Mouse (Mus musculus) CH12.LX (cell line): Measurements from ENCODE around the gene Psmd3. TPM values are rescaled to one million over a fixed set of nuclear protein-coding genes. Genes with fewer than 3 reads are reported as not detected.

ENCODE experiments used
- DNase-seq: peaks from one replicate; pipeline ENCODE4 v3.0.0-alpha.2; 2013; ENCODE audit errors: extremely low read depth
- H3K27ac ChIP-seq: 2 replicates; pipeline ENCODE4 v1.5.1; 2012; ENCODE audit warnings: low read depth, mild to moderate bottlenecking, control low read depth, moderate library complexity; ENCODE audit not compliant: insufficient read depth
- H3K27me3 ChIP-seq: replicated peaks from 2 replicates; pipeline ENCODE3; 2012; ENCODE audit warnings: inconsistent platforms
- H3K36me3 ChIP-seq, 2 experiments: replicated peaks in 1 of 2; 2 replicates each; pipeline versions ENCODE3 to v1.6.1; 2012; ENCODE audit warnings: inconsistent platforms in 1 of 2, low read length in 1 of 2, mild to moderate bottlenecking in 1 of 2, mixed read lengths in 1 of 2, moderate library complexity in 1 of 2; ENCODE audit not compliant: control insufficient read depth in 1 of 2, insufficient read depth in 1 of 2
- H3K4me1 ChIP-seq, 2 experiments: 2 replicates each; pipeline ENCODE4 v1.6.1; 2012; ENCODE audit warnings: inconsistent platforms in 1 of 2, moderate library complexity in 1 of 2; ENCODE audit not compliant: insufficient read depth in 2 of 2, control insufficient read depth in 1 of 2
- H3K4me2 ChIP-seq: 2 replicates; pipeline ENCODE4 v1.6.1; 2012; ENCODE audit warnings: low read depth, mild to moderate bottlenecking, control low read depth; ENCODE audit not compliant: poor library complexity, insufficient read depth, severe bottlenecking
- H3K4me3 ChIP-seq, 3 experiments: fragments of 150-350 bp in 1 of 3; sonication (generic) in 1 of 3; replicated peaks in 1 of 3; 2 replicates each; pipeline versions ENCODE3 to v1.5.1; 2011 to 2012; ENCODE audit warnings: low read depth in 2 of 3, low read length in 2 of 3, mild to moderate bottlenecking in 2 of 3, moderate library complexity in 2 of 3, control low read depth in 1 of 3, improper control_type of control experiment in 1 of 3, inconsistent platforms in 1 of 3, mixed read lengths in 1 of 3; ENCODE audit not compliant: poor library complexity in 1 of 3
- H3K79me2 ChIP-seq: replicated peaks from 2 replicates; pipeline ENCODE4 v1.6.1; 2012; ENCODE audit warnings: mild to moderate bottlenecking, moderate library complexity; ENCODE audit not compliant: control insufficient read depth, poor library complexity, insufficient read depth, severe bottlenecking; ENCODE audit errors: extremely low read depth
- H3K9ac ChIP-seq: 2 replicates; pipeline ENCODE4 v1.6.1; 2012; ENCODE audit warnings: low read depth, mild to moderate bottlenecking, control low read depth, moderate library complexity; ENCODE audit not compliant: insufficient read depth
- H3K9me3 ChIP-seq: replicated peaks from 2 replicates; pipeline ENCODE3; 2012; ENCODE audit warnings: low read length, inconsistent platforms, mixed read lengths
- CTCF ChIP-seq, 2 experiments: IDR thresholded peaks in 1 of 2; conservative IDR thresholded peaks in 1 of 2; 2 replicates each; pipeline ENCODE4 v1.5.1; 2011 to 2012; ENCODE audit warnings: low read depth in 2 of 2, low read length in 2 of 2, improper control_type of control experiment in 1 of 2, inconsistent platforms in 1 of 2, mild to moderate bottlenecking in 1 of 2, moderate library complexity in 1 of 2
- E2F4 ChIP-seq: IDR thresholded peaks from 2 replicates; pipeline ENCODE4 v1.6.1; 2011; ENCODE audit warnings: low read depth, low read length, improper control_type of control experiment; ENCODE audit not compliant: insufficient replicate concordance
- ELF1 ChIP-seq: IDR thresholded peaks from 2 replicates; pipeline ENCODE4 v1.6.1; 2014; ENCODE audit warnings: low read depth, mild to moderate bottlenecking, inconsistent platforms, low read length, improper control_type of control experiment
- GABPA ChIP-seq: IDR thresholded peaks from 2 replicates; pipeline ENCODE4 v1.6.1; 2012; ENCODE audit warnings: low read depth, low read length, improper control_type of control experiment, inconsistent platforms; ENCODE audit not compliant: insufficient replicate concordance
- IRF4 ChIP-seq: IDR thresholded peaks from 2 replicates; pipeline ENCODE4 v1.6.1; 2014; ENCODE audit warnings: low read depth, mild to moderate bottlenecking, inconsistent platforms, low read length, improper control_type of control experiment
- JUN ChIP-seq: IDR thresholded peaks from 2 replicates; pipeline ENCODE4 v1.6.1; 2011; ENCODE audit warnings: low read depth, mild to moderate bottlenecking, low read length, improper control_type of control experiment, moderate library complexity; ENCODE audit not compliant: insufficient read depth
- JUND ChIP-seq: conservative IDR thresholded peaks from 2 replicates; pipeline ENCODE4 v1.6.1; 2011; ENCODE audit warnings: low read depth, low read length, improper control_type of control experiment
- KAT2A ChIP-seq: IDR thresholded peaks from 2 replicates; pipeline ENCODE4 v1.6.1; 2012; ENCODE audit warnings: low read length, improper control_type of control experiment, inconsistent platforms; ENCODE audit not compliant: insufficient replicate concordance
- MAFK ChIP-seq: IDR thresholded peaks from 2 replicates; pipeline ENCODE4 v1.6.1; 2011; ENCODE audit warnings: low read length, improper control_type of control experiment; ENCODE audit not compliant: insufficient replicate concordance
- MAX ChIP-seq: IDR thresholded peaks from 2 replicates; pipeline ENCODE4 v1.6.1; 2011; ENCODE audit warnings: low read length, improper control_type of control experiment
- MAZ ChIP-seq: IDR thresholded peaks from 2 replicates; pipeline ENCODE4 v1.6.1; 2012; ENCODE audit warnings: low read depth, mild to moderate bottlenecking, inconsistent platforms, low read length, improper control_type of control experiment, moderate library complexity
- MYC ChIP-seq: IDR thresholded peaks from 2 replicates; pipeline ENCODE4 v1.6.1; 2011; ENCODE audit warnings: low read depth, mild to moderate bottlenecking, improper control_type of control experiment, low read length
- NRF1 ChIP-seq: IDR thresholded peaks from 2 replicates; pipeline ENCODE4 v1.6.1; 2014; ENCODE audit warnings: low read depth, mild to moderate bottlenecking, inconsistent platforms, low read length, improper control_type of control experiment, moderate library complexity
- PAX5 ChIP-seq: IDR thresholded peaks from 2 replicates; pipeline ENCODE4 v1.6.1; 2012; ENCODE audit warnings: low read length, inconsistent platforms, mixed read lengths
- POLR2A ChIP-seq: IDR thresholded peaks from 2 replicates; pipeline ENCODE4 v1.6.1; 2011; ENCODE audit warnings: low read depth, mild to moderate bottlenecking, improper control_type of control experiment, low read length
- RAD21 ChIP-seq: IDR thresholded peaks from 2 replicates; pipeline ENCODE4 v1.6.1; 2011; ENCODE audit warnings: low read depth, mild to moderate bottlenecking, low read length, improper control_type of control experiment, moderate library complexity
- SIN3A ChIP-seq: IDR thresholded peaks from 2 replicates; pipeline ENCODE4 v1.6.1; 2012; ENCODE audit warnings: low read length, improper control_type of control experiment, inconsistent platforms
- TBP ChIP-seq: conservative IDR thresholded peaks from 2 replicates; pipeline ENCODE4 v1.6.1; 2011; ENCODE audit warnings: low read depth, low read length, improper control_type of control experiment
- UBTF ChIP-seq: IDR thresholded peaks from 2 replicates; pipeline ENCODE4 v1.6.1; 2012; ENCODE audit warnings: low read depth, mild to moderate bottlenecking, inconsistent platforms, low read length, improper control_type of control experiment, moderate library complexity
- USF1 ChIP-seq: IDR thresholded peaks from 2 replicates; pipeline ENCODE4 v1.6.1; 2014; ENCODE audit warnings: low read depth, mild to moderate bottlenecking, inconsistent platforms, low read length, improper control_type of control experiment
- ZKSCAN1 ChIP-seq: IDR thresholded peaks from 2 replicates; pipeline ENCODE4 v1.6.1; 2012; ENCODE audit warnings: low read depth, inconsistent platforms, low read length, improper control_type of control experiment, borderline replicate concordance
- ZNF384 ChIP-seq: IDR thresholded peaks from 2 replicates; pipeline ENCODE4 v1.6.1; 2012; ENCODE audit warnings: low read depth, low read length, improper control_type of control experiment, inconsistent platforms
- dilution Hi-C: fragments of 300-500 bp; cut with MboI; formaldehyde crosslinking; loops from 2 replicates; pipeline ENCODE4 v1.14.3; 2020; ENCODE audit warnings: low sequenced_read_pairs; ENCODE audit not compliant: extremely low pct_unique_long_range_greater_than_20kb, extremely low pct_ligation_motif_present
- in situ Hi-C: fragments of 300-500 bp; cut with MboI; formaldehyde crosslinking; loops from 3 replicates; pipeline ENCODE4 v1.14.3; 2019; ENCODE audit warnings: low sequenced_read_pairs, low pct_ligation_motif_present, low pct_unique_long_range_greater_than_20kb, mixed read lengths
- polyA plus RNA-seq: library from polyadenylated mRNA; unstranded; fragments of >175 nt; gene quantifications from 2 replicates; pipeline ENCODE4 v1.2.1, GENCODE M21; 2012; ENCODE audit warnings: low read depth; ENCODE audit not compliant: insufficient read length
- total RNA-seq, 2 experiments: library from RNA; depleted of rRNA; stranded (reverse); fragments of 300-350 nt in 1 of 2; fragments of >200 nt in 1 of 2; gene quantifications; 2 replicates each; pipeline ENCODE4 v1.2.3; 2012 to 2014

Psmd3 gene
- total and polyA plus RNA-seq, 3 experiments = 166 to 354 (median 291) TPM

DNA sequence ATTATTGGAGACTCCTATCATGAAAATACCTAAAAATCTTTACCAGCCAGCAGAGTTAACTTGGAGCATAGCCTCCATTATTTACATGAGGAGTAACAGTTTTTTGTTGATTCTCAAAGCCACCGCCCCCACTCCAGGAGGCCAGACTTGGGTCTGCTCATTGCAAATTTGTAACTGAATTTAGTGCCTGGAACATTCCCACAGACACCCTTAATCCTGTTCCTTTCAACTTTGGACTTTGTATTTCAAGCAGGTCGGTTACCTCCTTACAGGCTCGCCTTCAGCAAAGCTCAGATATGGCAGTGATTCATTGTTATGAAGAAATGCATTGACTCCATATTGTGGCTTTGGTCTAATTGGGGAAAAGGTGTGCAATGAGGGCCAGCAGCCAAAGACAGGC is 37.6 kb upstream of the Psmd3 start:
- Histone ChIP-seq H3K27me3 (peaks cover 79% of the 10 kb centered on the region), H3K79me2 (no peaks in the 10 kb centered on the region), H3K36me3 (no peaks in the 10 kb centered on the region), H3K4me1 (no peaks in the 10 kb centered on the region), H3K4me2 (no peak overlapping the region), H3K9ac (no peak overlapping the region), H3K27ac (no peak overlapping the region), H3K4me3 (no peak overlapping the region), H3K9me3 (no peaks in the 10 kb centered on the region)
- in situ Hi-C loops (loop anchor here (25.0 kb wide), 1 partner anchor 307 kb away; the partner anchor contains the start of genes Neurod2 and Ppp1r1b), dilution Hi-C loops (no loop called here)
- TF ChIP-seq JUND (no peak), MAZ (no peak)
- no peak for DNase-seq

DNA sequence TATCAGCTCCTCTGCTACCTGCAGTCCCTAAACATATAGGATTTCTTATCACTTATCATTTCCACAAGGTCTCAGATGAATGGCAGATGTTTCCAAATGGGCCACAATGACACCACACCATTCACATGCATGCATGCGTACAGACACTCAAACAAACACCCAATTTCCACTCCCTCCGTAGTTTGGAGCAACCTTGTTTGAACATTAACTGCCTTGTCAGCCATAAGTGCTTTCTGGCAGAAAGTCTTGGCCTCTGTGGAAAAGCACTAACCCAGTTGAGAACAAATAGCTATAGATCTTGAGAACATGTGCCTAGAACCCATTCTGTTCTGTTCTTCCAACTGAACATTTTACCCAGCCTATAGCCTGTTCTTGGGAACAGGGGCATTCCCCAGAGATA is 36.4 kb upstream of the Psmd3 start:
- dilution Hi-C loops = no loop called here

DNA sequence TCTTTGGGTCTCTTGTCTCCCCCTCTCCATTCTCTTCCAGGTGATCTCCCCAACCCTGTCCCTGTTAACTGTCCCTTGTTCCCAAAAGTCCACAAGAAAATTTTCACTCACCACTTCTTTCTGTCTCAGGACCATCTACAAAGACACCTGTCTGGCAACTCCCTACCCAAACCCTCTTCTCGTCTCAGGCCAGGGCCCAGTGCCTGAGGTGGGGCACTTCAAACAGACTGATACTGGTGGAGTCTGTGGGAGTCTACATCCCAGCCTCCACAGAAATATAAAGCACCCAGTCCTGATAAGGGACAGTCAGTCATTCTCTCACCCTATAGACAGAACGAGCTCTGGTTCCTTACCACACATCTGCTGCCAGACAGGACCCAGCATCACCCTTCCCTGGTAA is 35.9 kb upstream of the Psmd3 start, which contains the start of gene Gsdma2:
Gene Gsdma2 (plus strand): TSS at position 301 of the 400 bp plus-strand sequence.
- Histone ChIP-seq H3K27me3 (peaks cover 79% of the 10 kb centered on the region), H3K36me3 (no peaks in the 10 kb centered on the region), H3K4me1 (no peaks in the 10 kb centered on the region), H3K4me2 (no peak within 1 kb of the TSS), H3K9me3 (no peaks in the 10 kb centered on the region), H3K27ac (no peak within 1 kb of the TSS), H3K9ac (no peak within 1 kb of the TSS), H3K4me3 (no peak within 1 kb of the TSS), H3K79me2 (no peaks in the 10 kb centered on the region)
- no peak for DNase-seq
- dilution Hi-C loops = no loop called here
- in situ Hi-C loops = loop anchor here (25.0 kb wide), 1 partner anchor 309 kb away; the partner anchor contains the start of genes Neurod2 and Ppp1r1b
- TF ChIP-seq IRF4 (no peak), UBTF (no peak), RAD21 (no peak), E2F4 (no peak), JUN (no peak), ZNF384 (no peak), MAX (no peak), KAT2A (no peak), ELF1 (no peak), SIN3A (no peak), JUND (no peak), USF1 (no peak), ZKSCAN1 (no peak), PAX5 (no peak), TBP (no peak), POLR2A (no peak), NRF1 (no peak), CTCF (conservative IDR thresholded peaks at IDR 0.05 in 1 of 2, IDR thresholded peaks at IDR 0.05 in 1 of 2; ENCODE audit: low read depth in 2 of 2, low read length in 2 of 2) (no peak)
- TF ChIP-seq, all 38 proteins: peak for 0

More for the DNA sequence above, 36.4 kb upstream of the Psmd3 start:
- Histone ChIP-seq H3K36me3 (no peaks in the 10 kb centered on the region), H3K27me3 (peaks cover 83% of the 10 kb centered on the region), H3K4me2 (no peak overlapping the region), H3K9ac (no peak overlapping the region), H3K4me3 (no peak overlapping the region), H3K9me3 (no peaks in the 10 kb centered on the region), H3K79me2 (no peaks in the 10 kb centered on the region), H3K27ac (no peak overlapping the region), H3K4me1 (no peaks in the 10 kb centered on the region)
- in situ Hi-C loops = loop anchor here (25.0 kb wide), 1 partner anchor 309 kb away; the partner anchor contains the start of genes Neurod2 and Ppp1r1b
- DNase-seq = no peak
- TF ChIP-seq MAFK (no peak), ZKSCAN1 (no peak), E2F4 (no peak), JUN (no peak), ELF1 (no peak), MYC (no peak), GABPA (no peak)
